Mouse (Mus musculus): Measurements from ENCODE around the gene Timm10. TPM values are rescaled to one million over a fixed set of nuclear protein-coding genes. Genes with fewer than 3 reads are reported as not detected.
A peak's percentile ranks its signal among the peaks of the same experiment; 100 is the strongest.

The Timm10 gene
- total RNA-seq, 2 experiments from 2014 or later: 78.1 to 101 TPM

- intact Hi-C loops (cut with DNase I): no loop called here
- DNase-seq: no peak
Observed at GRCm38 (mm10) chr2:84850407-84851129, 23.8 kb downstream of the Timm10 start.

DNA sequence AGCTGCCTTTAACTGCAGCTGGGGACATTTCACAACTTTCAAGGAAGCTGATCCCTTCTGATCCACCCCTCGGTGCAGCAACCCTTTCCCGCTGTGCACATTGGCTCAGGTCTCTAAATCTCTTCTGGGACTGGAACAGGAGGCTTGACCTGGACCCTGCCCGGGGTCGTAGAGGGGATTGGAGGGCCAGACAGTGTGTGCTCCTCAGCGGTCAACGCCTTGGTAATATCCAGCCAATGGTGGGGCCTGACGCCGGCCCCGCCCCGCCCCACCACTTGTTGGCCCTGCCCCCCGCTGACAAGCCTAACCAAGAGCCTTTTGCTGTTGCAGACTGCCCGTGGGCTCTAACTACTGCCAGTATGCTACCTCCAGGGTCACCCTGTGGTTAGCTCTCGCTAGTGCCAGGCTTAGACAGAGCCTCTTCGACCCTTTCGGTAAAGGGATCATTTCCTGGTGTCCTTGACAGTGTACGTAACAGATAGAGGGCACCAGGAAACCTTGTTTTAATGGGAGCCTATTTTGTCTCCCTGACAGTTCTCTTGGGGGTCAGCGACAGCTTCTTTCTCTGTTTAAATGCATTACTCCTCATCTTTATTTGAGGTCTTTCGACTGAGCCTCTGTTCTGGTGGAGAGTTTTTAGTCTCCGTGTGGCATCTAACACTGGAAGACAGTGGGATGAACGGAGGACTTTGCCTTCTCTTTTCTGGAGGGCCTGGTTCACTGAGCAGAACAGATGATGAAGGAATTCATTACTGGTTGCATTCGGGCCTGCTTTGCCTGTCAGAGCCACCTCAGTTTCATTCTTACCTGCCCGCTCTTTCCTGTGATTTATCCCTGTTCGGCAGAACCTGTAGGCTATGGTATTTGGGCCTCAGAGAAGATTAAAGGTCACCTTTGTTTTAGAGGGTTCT, 24.6 kb downstream of the Timm10 start:
- DNase-seq: peak; percentile 65 to 75
- intact Hi-C loops (cut with DNase I): no loop called here

DNA sequence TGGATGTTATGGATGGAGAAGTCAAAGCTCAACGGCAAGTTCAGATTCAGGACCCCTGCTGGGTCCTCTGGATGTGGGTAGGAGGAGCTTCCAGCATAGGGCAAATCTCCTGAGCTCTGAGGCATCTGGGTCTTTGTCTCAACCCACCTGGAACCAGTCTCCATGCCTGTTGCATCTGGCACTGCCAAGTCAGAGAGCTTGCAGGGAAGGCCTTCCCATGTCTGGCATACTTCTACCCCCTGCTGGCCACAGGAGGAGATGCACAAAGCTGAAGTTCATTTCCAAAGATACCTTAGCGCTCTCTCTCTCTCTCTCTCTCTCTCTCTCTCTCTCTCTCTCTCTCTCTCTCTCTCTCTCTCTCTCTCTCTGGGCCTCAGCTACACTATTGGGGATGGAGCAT, 28.9 kb downstream of the Timm10 start:
- intact Hi-C loops (cut with DNase I): loop anchor here (1.0 kb wide), 1 partner anchor 24 kb away; no protein-coding TSS in a partner anchor

DNA sequence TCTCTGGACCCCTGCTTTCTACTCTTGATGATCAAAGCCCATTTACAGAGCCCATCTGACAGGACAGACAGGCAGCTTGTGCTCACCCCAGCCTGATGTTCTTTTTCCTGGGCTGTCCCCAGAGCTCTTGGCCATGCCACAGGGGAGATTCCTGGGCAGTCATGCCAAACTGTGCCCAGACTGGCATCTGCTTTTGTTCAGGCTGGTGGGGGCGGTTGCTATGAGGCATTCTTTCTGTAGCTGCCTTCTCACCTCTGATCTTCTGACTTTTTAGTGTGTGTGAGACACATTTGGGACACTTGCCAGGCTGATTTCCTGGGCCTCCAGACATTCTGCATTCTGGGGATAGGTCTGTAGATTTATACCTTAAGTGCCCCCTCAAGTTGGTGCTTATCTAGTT, 31.8 kb downstream of the Timm10 start:
- no peak for DNase-seq
- intact Hi-C loops (cut with DNase I): no loop called here

More for the DNA sequence above, 28.9 kb downstream of the Timm10 start:
- DNase-seq: peak; percentile 47 to 74

DNA sequence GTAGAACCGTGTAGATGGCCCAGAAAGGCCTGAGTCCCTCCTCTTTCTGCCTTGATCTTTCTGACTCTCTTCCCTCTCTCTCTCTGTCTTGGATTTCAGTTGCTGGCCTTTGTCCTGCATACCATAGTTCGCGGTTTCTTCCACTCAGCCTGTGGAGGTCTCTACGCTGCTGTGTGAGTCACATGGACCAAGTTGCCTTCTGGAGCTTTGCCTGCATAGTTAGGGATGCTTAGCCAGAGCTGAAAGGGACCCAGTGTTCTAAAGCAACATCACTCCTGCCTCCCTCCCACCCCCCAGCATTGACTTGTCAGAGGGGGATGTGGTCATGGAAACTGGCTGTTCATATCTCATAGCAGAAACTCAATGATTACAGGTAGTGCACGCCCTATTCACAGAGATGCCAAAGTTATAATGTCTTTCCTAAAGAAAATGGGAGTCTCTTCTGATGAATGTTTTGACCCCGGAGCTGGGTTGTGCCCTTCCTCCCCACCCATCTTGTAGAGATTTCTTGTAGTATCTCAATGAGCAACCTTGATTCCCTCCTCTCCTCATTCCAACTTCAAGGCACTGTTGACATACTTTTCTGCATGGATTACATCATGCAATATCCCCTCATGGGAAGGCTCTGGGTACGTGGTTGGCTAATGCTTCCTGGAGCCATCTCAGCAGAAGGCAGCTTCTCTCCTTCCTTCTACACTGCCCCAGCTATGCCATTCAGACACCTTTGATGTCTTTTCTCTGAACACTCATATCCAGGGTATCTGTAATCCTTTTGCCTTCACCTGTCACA, 33.4 kb downstream of the Timm10 start:
- DNase-seq: no peak
- intact Hi-C loops (cut with DNase I): no loop called here

GRCm38 (mm10) chr2:84861430-84861829, 34.6 kb downstream of the Timm10 start:
- DNase-seq: no peak
- intact Hi-C loops (cut with DNase I): no loop called here

DNA sequence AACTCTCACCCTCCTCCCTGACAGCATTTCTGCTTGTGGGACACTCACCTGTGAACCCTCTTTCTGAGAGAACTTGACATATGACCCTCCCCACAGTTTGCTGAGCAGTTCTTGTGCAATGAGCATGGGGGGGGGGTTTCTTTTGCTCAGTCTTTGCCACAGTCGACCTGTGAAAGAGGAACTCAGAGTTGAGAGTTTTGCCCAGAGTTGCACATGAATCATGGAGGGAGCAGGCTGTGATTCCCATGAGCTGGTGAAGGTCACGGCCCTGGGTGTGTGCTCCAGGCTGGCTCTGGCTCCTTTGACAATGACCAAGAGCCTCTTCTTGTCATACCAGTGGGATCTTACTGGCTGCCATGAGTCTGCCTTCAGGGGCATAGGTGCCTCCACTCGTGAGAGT, 35.4 kb downstream of the Timm10 start:
- DNase-seq: no peak
- intact Hi-C loops (cut with DNase I): no loop called here

- peak; percentile 74 to 84 for DNase-seq
- intact Hi-C loops (cut with DNase I): loop anchor here (5.0 kb wide), 1 partner anchor 34 kb away; no protein-coding TSS in a partner anchor
Observed at GRCm38 (mm10) chr2:84865616-84866571, 39.1 kb downstream of the Timm10 start.

- DNase-seq: peak; percentile 74 to 84
- intact Hi-C loops (cut with DNase I): loop anchor here (2.0 to 5.0 kb wide), 3 partner anchors 18 to 140 kb away; partner anchors contain the start of gene Rtn4rl2
Observed at GRCm38 (mm10) chr2:84868521-84868943, 41.7 kb downstream of the Timm10 start.

DNA sequence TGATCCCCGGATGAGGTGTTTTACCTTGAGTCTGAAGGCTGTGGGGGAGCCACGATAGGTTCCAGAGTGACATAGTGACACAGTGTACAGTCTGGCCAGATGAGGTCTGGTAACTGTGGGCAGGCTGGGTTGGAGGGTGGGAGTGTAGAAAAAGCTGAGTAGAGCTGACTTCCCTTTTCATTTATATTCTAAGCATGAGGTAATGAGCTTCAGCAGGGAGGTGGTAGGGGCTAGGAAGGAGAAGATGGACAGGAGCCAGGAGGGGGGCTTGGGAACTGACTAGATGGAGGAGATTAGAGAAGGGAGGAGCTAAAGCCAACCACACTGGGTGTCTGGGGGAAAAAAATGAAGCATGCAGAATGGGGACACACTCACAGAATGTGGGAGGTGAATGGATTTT, 42.2 kb downstream of the Timm10 start:
- DNase-seq: no peak
- intact Hi-C loops (cut with DNase I): loop anchor here (2.0 to 5.0 kb wide), 3 partner anchors 18 to 140 kb away; partner anchors contain the start of gene Rtn4rl2

DNA sequence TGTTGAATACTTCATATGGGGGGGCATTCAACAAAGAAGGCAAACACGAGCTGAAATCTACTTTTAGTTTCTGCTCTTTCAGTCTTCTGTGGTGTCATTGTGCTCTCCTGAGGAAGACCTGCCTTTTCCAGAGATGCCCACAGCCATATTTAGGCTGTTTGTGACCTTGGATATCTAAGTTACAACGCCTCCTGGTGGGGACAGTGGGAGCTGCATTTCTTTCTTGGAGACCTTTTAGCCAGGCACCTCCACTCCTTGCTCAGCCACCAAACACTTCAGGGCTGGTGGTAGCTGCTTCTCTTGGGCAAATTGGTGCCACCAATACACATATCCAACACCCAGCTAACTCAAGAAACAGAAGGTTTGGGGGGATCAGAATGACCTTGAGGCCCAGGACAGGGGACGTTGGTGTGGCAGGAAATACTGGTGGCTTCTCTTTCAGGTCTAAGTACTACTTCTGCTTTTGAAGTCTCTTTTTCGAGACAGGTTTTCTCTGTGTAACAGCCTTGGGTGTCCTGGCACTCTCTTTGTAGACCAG, 43.9 kb downstream of the Timm10 start:
- DNase-seq: peak in 1 of 2 experiments; percentile 41
- intact Hi-C loops (cut with DNase I): no loop called here

- DNase-seq: peak; percentile 78 to 83
- intact Hi-C loops (cut with DNase I): no loop called here
Observed at GRCm38 (mm10) chr2:84872105-84872716, 45.4 kb downstream of the Timm10 start.

DNA sequence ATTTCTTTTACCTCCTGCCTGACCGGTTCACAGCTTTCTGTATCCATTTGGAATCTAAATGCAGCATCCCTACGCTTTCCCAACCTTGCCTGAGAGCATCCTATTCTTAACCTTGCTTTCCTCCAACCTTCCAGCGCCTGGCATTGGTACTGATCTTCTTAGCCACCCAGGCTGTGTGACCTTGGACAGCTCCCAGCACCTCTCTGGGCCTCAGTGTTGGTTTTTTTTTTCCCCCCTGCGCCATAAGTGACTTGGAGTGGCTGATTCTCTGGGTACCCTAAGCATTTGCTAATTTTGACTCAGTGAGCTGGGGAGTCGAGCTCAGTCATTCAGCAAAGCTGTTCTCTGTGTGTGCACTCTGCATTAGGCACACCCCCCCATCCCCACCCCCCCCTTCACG, 49.0 kb downstream of the Timm10 start:
- intact Hi-C loops (cut with DNase I): no loop called here
- DNase-seq: no peak

Other genes starting within 250 kb of the Timm10 start
- 100 to 1,000 TPM in 1 of 2 experiments, 10 to 100 TPM in 1; 92.4 to 107 TPM for gene Ctnnd1, start 176.2 kb upstream of the Timm10 start, total RNA-seq (2021)
- not detected for gene Btbd18, start 167.9 kb upstream of the Timm10 start, total RNA-seq (2021)
- gene Selenoh, start 156.2 kb upstream of the Timm10 start, total RNA-seq (2021): 10 to 100 TPM; 31.4 to 32.8 TPM
- 10 to 100 TPM in 1 of 2 experiments, 1 to 10 TPM in 1; 4.3 to 11.7 TPM for gene Gm28635, start 149.0 kb upstream of the Timm10 start, total RNA-seq (2021)
- 10 to 100 TPM; 13.9 to 15.0 TPM for gene Med19, start 148.6 kb upstream of the Timm10 start, total RNA-seq (2021)
- gene Tmx2, start 147.9 kb upstream of the Timm10 start, total RNA-seq (2021): 100 to 1,000 TPM; 109 to 113 TPM
- gene Zdhhc5, start 111.8 kb upstream of the Timm10 start, total RNA-seq (2021): 10 to 100 TPM; 57.7 to 62.4 TPM
- gene Clp1, start 99.6 kb upstream of the Timm10 start, total RNA-seq (2021): 1 to 10 TPM; 4.9 to 5.8 TPM
- gene Ypel4, start 92.9 kb upstream of the Timm10 start, total RNA-seq (2021): 1 to 10 TPM in 1 of 2 experiments, under 1 TPM in 1; 0.93 to 1.3 TPM
- 1 to 10 TPM; 1.6 to 2.2 TPM for gene Gm19426, start 83.3 kb upstream of the Timm10 start, total RNA-seq (2021)
- 10 to 100 TPM; 58.8 to 72.1 TPM for gene Serping1, start 51.6 kb upstream of the Timm10 start, total RNA-seq (2021)
- 10 to 100 TPM; 67.6 to 87.8 TPM for gene Ube2l6, start 28.2 kb upstream of the Timm10 start, total RNA-seq (2021)
- under 1 TPM in 1 of 2 experiments, not detected in 1; 0.14 TPM for gene Smtnl1, start 4.3 kb upstream of the Timm10 start, total RNA-seq (2021)
- 1 to 10 TPM; 2.9 to 3.6 TPM for gene Slc43a1, start 11.9 kb downstream of the Timm10 start, total RNA-seq (2021)
- 1 to 10 TPM; 4.7 to 4.9 TPM for gene Rtn4rl2, start 59.7 kb downstream of the Timm10 start, total RNA-seq (2021)
- gene Slc43a3, start 109.6 kb downstream of the Timm10 start, total RNA-seq (2021): 100 to 1,000 TPM; 101 to 105 TPM
- gene Prg2, start 153.5 kb downstream of the Timm10 start, total RNA-seq (2021): not detected
- gene Prg3, start 161.2 kb downstream of the Timm10 start, total RNA-seq (2021): not detected
- gene Ssrp1, start 210.2 kb downstream of the Timm10 start, total RNA-seq (2021): 10 to 100 TPM; 43.7 to 46.1 TPM
- gene P2rx3, start 210.5 kb downstream of the Timm10 start, total RNA-seq (2021): under 1 TPM; 0.14 to 0.24 TPM
- 10 to 100 TPM; 84.7 to 87.5 TPM for gene Tnks1bp1, start 221.0 kb downstream of the Timm10 start, total RNA-seq (2021)